Mouse (Mus musculus): ENCODE data around the gene Wwox. TPM values are rescaled to one million over a fixed set of nuclear protein-coding genes. Genes with fewer than 3 reads are reported as not detected.
A peak's percentile ranks its signal among the peaks of the same experiment; 100 is the strongest.

The Wwox gene
- total RNA-seq, 2 experiments from 2014 or later, result 27.3 to 28.0 TPM

GRCm38 (mm10) chr8:115357663-115358335 is 918.3 kb downstream of the Wwox start:
- peak in 1 of 2 experiments; percentile 12 for DNase-seq

- DNase-seq, result no peak
Measured at GRCm38 (mm10) chr8:115358481-115358880, 919.0 kb downstream of the Wwox start.

- no peak for DNase-seq
Measured at GRCm38 (mm10) chr8:115359701-115360100, 920.2 kb downstream of the Wwox start.

- peak in 1 of 2 experiments; percentile 39 for DNase-seq
Measured at GRCm38 (mm10) chr8:115362518-115362917, 923.1 kb downstream of the Wwox start.

GRCm38 (mm10) chr8:115374957-115375356 is 935.5 kb downstream of the Wwox start:
- no peak for DNase-seq

GRCm38 (mm10) chr8:115375361-115376047 is 936.0 kb downstream of the Wwox start:
- peak in 1 of 2 experiments; percentile 9 for DNase-seq

- DNase-seq, result no peak
Measured at GRCm38 (mm10) chr8:115377321-115377720, 937.9 kb downstream of the Wwox start.

- no peak for DNase-seq
Measured at GRCm38 (mm10) chr8:115380017-115380416, 940.6 kb downstream of the Wwox start.

GRCm38 (mm10) chr8:115390921-115391504 is 951.6 kb downstream of the Wwox start:
- no peak for DNase-seq

GRCm38 (mm10) chr8:115395840-115396239 is 956.4 kb downstream of the Wwox start:
- peak in 1 of 2 experiments; percentile 38 for DNase-seq

- peak in 1 of 2 experiments; percentile 30 for DNase-seq
Measured at GRCm38 (mm10) chr8:115397981-115398380, 958.5 kb downstream of the Wwox start.

GRCm38 (mm10) chr8:115400013-115400720 is 960.7 kb downstream of the Wwox start:
- no peak for DNase-seq

Other genes starting within 250 kb of the Wwox start
- 10 to 100 TPM in 1 of 2 experiments, 1 to 10 TPM in 1; 9.8 to 14.0 TPM for gene Vat1l, start 234.0 kb upstream of the Wwox start, total RNA-seq (2021)
- not detected for gene Clec3a, start 21.6 kb upstream of the Wwox start, total RNA-seq (2021)

Data from adrenal gland, postnatal 36 days (tissue).